Mouse (Mus musculus) ovary, postnatal 10 days (tissue): ENCODE measurements around the gene Tmem159.

Experiments
- DNase-seq: peaks from one replicate; pipeline ENCODE4 v3.0.0; 2022; ENCODE audit warnings: low spot score

Tmem159 gene

DNA sequence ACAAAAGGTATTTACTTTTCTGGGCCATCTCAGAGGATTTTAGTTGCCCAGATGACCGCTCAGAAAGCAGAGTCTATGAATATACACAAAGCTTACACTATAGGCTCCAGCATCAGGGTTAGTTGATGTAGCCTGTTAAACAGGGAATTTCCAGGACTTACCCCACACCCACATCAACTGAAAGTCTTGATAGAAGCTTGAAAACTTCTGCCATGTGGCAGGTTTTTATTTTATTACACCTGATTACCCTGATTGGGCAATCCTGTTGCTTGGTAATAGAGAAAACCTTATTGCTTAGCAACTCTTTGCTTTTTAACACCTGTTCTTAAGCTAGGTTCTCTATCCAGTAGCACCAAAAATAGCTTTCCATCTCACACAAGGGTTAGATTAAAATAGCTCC, 40.6 kb downstream of the Tmem159 start:
- DNase-seq: no peak

DNA sequence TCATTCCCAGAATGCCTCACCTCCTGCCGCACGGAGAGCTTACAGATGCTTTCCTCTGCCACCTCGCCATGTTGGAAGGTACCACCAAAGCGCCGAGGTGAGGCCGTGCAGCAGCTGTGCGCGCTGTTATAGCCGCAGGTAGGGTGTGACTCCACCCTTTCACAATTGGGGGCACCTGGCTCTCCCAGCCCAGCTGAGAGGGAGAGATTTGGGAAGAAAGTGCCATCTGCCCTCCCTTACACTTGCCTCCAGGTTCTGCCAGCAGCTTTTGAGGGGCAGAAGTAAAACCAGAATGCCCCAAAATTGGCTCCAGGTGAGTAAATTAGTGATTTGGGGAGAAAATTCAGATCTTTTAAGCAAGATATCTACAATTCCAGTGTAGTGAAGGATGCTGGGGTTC, 43.0 kb downstream of the Tmem159 start, which contains the start of gene Zp2:
Zp2 (minus strand) TSS at position 101 of the 400 bp plus-strand sequence.
- DNase-seq: no peak

DNA sequence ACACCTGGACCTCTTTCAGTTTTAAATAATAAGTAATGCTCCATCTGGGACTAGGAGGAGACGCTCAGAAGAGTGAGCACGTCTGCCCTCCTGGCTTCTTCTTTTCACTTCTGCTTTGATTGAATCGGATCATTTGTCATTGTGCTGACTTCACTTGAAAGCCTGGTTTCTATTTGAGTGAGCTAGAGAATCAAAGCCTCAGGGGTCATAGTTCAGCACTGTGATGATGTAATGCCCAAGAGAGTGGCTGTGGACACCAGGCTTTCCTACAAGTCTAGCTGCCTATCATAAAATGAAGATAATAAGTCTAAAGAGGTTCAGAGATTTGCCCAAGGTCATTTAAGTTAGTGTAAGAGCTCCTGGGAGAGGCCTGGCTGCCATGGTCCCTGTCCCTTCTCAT, 48.1 kb downstream of the Tmem159 start:
- DNase-seq: no peak

DNA sequence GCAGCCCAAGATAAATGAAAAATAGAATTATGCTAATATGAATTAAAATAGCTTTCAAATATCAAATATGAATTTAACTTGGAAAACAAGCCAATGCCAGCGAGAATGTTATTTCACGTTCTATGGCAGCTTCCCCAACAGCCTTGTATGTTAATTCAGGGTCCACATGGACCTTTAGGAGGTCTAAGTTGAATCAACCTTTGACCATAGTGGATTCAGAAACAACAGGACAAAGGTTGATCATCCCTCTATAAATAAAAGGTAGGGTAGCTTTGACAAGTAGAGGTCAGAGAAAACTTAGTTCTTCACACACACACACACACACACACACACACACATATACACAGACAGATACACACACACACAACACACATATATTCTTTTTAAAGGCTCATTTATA, 48.7 kb downstream of the Tmem159 start:
- DNase-seq: no peak

DNA sequence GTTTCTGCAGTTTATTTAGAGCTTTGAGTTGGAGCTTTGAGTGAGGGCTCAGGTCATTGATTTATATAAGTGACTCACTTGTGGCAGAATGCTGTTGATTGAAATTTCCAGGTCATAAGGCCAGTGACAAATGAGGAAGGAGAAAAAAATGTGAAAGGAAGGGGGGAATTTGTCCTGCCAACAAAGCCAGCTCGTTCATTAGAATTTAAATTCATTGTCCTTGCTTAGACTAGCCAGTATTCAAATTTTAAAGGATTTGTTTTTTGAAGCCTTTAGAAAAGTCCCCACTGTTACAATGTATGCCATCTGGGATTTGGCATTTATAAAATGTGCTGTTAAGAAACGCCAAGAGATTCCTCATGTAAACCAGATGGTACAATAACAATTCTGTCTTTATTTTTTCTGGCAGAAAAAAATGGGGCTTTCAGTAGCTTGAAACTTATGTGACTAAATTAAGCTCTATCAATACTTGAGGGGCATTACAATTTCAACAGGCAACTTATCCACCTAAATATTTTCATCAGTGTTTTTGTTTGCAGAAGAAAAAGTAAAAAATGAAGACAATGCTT, 54.8 kb downstream of the Tmem159 start:
- DNase-seq: no peak

DNA sequence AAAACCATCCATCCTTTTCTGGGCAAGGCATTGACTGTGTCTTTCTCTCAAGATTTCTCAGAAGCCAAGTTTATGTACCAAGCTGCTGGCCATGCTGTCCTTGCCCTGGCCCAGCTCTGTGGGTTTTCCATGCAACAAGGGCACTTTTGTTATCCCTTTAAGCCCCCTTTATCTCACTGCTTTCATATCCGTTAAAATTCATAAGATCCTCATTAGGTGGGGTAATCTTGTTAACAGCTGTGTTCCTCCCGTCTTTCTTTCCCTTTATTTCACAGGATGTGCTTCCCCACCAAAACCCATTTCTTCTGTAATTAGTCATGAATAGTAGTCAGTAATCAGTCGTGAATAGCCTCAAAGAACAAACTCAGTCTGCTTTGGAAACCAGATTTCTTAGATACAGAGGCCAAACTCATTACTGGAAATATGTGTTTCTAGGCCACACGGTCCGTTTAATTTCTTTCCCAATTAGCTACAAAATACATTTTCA, 55.5 kb downstream of the Tmem159 start:
- DNase-seq: no peak

DNA sequence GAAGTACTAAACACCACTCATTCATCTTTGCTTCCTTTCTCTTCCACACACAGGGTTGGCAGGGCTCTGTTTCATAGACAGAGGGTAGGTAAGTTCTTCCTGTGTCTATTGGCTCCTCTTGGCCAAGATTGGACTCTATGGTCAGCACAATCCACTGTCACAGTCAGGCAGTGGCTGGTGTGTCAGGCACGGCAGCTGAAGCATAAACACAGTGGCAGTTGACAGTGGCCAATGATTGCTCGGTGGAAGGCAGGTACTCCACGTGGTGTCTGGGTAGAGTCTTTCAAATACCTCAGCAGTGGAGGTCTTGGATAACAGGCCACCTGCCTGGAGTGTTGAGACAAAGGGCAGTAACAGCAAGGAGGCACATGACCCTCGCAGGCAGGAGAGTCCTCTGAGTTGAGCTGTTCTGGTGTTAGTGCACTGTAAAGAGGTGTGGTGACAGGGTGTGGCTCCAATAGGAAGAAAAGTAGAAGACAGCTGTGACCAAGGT, 56.0 kb downstream of the Tmem159 start:
- DNase-seq: no peak

DNA sequence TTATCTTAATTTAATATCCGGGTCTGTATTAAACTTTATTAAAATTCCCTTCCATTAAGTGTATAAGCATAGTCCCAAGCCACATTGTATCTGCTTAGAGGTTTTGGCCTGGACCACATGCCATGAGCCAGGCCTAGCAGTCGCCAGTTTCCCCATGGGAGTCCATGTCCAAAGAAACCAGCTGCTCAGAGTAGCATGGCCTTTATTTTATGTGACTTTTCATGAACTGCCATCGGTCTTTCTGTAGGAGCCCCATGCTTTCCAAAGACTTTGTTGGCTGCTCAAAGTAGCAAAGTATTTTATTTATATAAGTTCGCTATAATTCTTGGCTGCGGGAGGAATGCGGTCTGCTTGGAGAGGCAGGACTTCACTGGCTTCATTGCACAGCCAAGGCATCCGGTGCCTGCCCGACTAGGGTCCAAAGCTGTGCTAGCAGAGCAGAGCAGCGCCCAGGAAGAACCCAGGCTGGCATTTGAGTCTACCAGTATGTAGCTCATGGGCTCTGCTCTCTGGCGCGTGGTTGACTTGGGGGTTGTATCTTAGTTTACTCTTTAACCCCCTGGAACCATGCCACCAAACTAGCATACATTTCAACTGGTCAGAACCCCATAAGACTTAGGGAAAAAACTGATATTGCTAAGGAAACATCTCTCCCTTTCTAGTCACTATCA, 61.6 kb downstream of the Tmem159 start:
- DNase-seq: no peak
